Mouse (Mus musculus) frontal cortex, postnatal 36 days (tissue): ENCODE results near the gene Bahd1.

ENCODE experiments used
- DNase-seq, 2 experiments: peaks; one replicate each; pipeline ENCODE4 v3.0.0; 2022; ENCODE audit warnings: low spot score in 2 of 2

Gene Bahd1

GRCm38 (mm10) chr2:118898771-118899170 lies 1.4 kb upstream of the Bahd1 start:
- no peak for DNase-seq

GRCm38 (mm10) chr2:118899306-118899705 lies 871 bp upstream of the Bahd1 start:
- no peak for DNase-seq

- DNase-seq = no peak
Measured at GRCm38 (mm10) chr2:118900826-118901140, 606 bp downstream of the Bahd1 start.

- peak; percentile 98 for DNase-seq
Measured at GRCm38 (mm10) chr2:118901175-118902031, 1.2 kb downstream of the Bahd1 start.

- DNase-seq = no peak
Measured at GRCm38 (mm10) chr2:118902051-118903025, 2.2 kb downstream of the Bahd1 start.

- no peak for DNase-seq
Measured at GRCm38 (mm10) chr2:118903333-118903741, 3.2 kb downstream of the Bahd1 start.

- no peak for DNase-seq
Measured at GRCm38 (mm10) chr2:118905433-118906117, 5.4 kb downstream of the Bahd1 start.

- DNase-seq = no peak
Measured at GRCm38 (mm10) chr2:118906118-118906492, 5.9 kb downstream of the Bahd1 start.

- DNase-seq = no peak
Measured at GRCm38 (mm10) chr2:118907781-118908180, 7.6 kb downstream of the Bahd1 start.

GRCm38 (mm10) chr2:118909151-118909550 lies 9.0 kb downstream of the Bahd1 start:
- DNase-seq = no peak

GRCm38 (mm10) chr2:118910605-118911278 lies 10.6 kb downstream of the Bahd1 start:
- no peak for DNase-seq

GRCm38 (mm10) chr2:118912706-118913105 lies 12.5 kb downstream of the Bahd1 start:
- DNase-seq = no peak

- no peak for DNase-seq
Measured at GRCm38 (mm10) chr2:118913551-118914276, 13.5 kb downstream of the Bahd1 start.

GRCm38 (mm10) chr2:118914685-118915084 lies 14.5 kb downstream of the Bahd1 start:
- no peak for DNase-seq

- no peak for DNase-seq
Measured at GRCm38 (mm10) chr2:118916436-118916835, 16.3 kb downstream of the Bahd1 start.

GRCm38 (mm10) chr2:118918543-118918942 lies 18.4 kb downstream of the Bahd1 start:
- no peak for DNase-seq

GRCm38 (mm10) chr2:118920428-118920827 lies 20.3 kb downstream of the Bahd1 start:
- no peak for DNase-seq

- no peak for DNase-seq
Measured at GRCm38 (mm10) chr2:118925952-118926351, 25.8 kb downstream of the Bahd1 start.

- peak in 1 of 2 experiments; percentile 33 for DNase-seq
Measured at GRCm38 (mm10) chr2:118926361-118926997, 26.3 kb downstream of the Bahd1 start, which contains the start of gene Chst14. Chst14 (plus strand) TSS chr2:118926496.
